Mouse (Mus musculus) natural killer cell, adult 2 months (primary cell): Measurements from ENCODE around the gene Gm17402.

Experiments used
- DNase-seq, 2 experiments: peaks; one replicate each; pipeline ENCODE4 v3.0.0; 2022; ENCODE audit warnings: low spot score in 2 of 2

Gm17402 gene

DNA sequence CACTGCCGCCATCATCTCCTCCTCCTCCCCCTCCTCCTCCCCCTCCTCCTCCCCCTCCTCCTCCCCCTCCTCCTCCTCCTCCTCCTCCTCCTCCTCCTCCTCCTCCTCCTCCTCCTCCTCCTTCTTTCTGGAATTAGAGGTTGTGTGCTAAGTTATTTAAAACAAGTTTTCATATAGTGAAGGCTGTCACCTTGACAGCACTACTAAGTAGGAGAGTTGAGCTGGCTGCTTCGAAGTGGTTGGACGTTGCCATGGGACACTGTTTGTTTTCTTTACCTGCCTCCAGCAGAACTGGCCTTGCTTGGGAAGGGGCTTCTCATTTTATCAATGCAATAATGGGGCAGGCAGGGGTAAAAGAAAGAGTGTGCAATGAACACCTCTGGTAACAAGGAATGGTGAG, at the start of gene Gm17402:
Gene Gm17402, minus strand, starts transcription at position 101 of the 400 bp plus-strand sequence.
- no peak for DNase-seq

DNA sequence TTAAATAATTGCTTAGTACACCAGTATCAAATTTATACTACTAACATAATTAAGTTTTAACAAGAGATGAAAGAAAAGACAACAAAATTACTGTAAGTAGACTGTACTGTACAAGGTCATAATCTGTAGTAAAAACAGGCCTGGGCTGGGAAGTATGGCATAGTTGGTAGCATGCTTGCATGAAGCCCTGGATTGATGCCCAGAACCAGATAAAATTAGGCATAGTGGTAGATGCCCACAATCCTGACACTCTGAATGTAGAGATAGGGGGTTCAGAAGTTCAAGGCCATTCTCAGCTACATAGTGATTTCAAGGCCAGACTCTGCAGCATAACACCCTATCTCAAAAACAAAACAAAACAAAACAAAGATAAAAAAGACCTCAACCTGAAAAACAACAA, 3.3 kb upstream of the Gm17402 start:
- DNase-seq, result no peak

DNA sequence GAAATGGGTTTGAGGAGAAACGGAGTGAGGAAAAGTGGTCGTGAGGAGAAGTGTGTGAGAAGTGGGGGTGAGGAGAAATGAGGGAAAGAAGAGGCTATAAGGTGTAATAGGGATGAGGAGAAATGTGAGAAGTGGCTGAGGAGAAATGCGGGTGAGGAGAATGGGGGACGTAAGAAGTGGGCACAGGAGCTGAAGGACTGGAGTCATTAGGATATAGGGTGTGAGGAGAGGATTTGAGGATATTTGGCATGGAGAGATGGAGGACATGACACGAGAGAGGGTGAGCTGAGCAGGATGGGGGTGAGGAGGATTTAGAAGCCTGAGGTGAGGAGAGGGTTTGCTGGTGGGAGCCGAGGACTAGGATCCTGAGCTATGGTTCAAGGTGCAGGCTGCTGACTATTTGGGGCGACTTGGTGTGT, 594 bp downstream of the Gm17402 start:
- no peak for DNase-seq

DNA sequence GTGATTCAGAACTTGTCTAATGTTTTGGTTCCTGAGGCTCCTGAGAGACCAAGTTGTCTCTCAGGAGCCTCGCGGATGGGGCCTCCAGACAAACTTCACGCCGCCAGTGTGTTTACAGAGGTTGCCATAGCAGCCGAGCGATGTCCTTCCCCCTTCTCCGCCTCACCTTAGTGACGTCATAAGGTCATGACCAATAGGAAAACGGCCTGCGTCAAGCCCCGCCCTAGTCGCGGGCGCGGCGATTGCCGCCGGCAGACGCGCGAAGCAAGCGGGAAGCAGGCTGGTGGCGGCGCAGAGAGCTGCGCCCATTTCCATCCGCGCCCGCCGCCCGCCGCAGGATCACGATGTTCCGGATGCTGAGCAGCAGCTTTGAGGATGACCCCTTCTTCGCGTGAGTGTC, 1.1 kb downstream of the Gm17402 start, which contains the start of gene Mlf1:
Gene Mlf1, plus strand, starts transcription at position 226 of the 400 bp plus-strand sequence.
- peak; percentile 88 for DNase-seq

DNA sequence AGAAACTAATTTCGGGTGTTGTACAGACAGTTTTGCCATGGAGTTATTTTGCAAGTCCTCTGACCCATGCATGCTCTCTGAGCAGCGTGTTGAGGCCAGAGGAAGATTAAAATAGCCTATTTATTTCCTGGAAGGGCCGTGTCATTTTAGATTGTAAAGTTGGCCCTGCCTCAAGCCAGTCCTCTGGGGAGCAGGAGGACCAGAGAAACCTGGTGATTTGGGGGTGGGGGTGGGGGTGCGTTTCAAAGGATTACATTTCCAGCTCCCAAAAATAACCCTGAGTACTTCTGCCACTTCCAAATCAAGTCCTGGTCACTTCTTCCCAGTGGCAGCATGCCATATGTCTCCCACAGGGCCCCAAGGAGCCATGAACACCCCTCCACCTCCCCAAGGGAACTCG, 2.2 kb downstream of the Gm17402 start:
- DNase-seq, result no peak

DNA sequence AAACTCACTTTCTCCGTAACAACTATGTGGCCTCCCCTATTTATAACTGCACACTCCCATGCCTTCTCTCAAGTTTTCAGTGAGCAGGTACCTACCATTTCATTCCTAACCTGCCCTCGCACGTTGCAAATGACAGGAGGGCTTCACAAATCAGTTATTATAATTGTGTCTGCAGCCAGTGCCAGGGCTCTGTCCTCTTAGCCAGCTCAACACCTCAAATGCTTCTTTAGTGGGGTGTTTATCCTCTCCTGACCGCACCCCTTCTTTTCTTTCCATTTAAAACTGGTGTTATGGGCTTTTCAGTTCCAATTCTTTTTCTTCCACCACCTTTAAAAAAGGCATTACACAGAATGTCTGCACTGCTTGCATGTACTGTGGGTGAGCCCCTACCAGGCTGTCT, 2.8 kb downstream of the Gm17402 start:
- no peak for DNase-seq

DNA sequence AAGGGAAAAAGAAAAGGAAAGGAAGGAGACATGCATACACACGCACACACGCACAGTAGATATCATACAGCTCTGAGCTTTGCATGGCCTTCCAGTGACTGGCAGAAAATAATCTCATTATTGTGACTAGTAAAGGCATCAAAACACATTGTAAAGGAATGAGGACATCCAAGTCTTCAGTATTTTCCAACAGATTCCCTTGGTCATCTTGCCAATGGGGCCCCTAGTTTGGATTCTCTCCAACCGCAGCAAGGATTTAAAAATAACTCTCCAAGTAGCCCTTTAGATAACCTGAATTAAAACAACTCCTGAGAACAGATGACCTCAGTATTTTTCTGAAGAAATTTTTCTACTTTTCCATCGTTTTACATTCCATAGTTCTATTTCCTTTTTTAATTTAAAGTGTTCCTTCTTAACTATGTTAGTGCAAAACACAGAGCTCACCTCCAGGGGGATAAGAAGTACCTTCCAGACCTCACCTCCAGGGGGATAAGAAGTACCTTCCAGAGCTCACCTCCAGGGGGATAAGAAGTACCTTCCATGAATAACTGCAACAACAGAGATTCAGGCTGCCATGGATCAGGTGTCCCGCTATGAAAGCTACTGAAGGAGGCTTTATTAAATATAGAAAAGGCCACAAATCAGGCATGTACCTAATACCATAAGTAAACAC, 5.4 kb downstream of the Gm17402 start:
- no peak for DNase-seq

DNA sequence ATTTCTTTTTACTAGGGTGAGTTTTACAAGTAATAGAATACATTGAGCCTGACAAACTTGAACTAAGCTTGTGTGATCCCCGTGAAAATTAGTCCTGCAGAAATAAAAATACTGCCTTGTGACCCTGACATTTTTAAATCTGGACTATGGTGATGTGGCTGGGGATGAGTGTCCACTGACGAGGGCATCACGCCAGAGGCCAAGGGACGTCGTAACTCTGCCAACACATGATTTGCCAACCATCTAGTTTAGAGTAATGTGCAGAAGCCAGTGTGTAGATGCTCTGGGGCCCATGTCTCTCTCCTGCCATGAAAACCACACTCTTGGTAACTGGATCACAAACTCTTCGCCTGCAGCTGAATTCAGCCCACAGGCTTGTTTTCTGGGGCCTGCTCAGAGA, 7.5 kb downstream of the Gm17402 start:
- DNase-seq, result no peak

DNA sequence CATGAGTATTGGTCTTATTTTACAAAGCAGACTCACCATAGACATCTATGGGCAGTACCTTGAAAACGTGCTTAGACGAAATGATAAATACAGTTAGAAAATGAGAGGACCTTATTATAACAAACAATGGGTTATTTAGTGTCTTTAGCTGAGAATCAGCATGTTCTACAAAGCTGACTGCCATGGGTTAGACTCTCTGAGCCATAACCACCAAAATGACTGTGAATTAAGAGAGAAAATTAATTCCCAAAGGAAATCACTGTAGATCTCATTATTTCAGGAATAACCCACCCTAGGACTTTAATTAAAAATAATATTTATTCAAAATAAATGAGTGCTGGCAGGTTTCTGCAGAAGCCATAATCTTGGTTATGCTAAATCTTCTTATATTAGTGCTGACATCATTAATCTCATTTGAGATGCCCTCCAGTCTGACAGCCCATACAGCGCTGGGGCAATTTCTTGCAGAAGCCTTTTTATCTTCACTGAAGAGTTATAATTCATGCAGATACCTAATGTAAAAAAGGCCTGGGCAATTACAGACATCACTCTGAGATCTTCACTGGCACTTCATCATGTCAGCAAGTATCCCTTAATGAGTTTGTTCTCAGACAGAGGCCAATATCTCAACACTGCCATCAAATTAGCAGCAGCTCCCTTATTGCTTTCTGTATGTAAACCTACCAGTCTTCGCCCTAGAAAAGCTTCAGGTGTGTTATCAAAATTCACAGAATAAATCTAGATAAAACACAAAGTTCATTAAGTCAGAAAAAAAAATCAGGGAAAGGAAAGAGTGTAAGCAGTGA, 8.7 kb downstream of the Gm17402 start:
- DNase-seq, result no peak

DNA sequence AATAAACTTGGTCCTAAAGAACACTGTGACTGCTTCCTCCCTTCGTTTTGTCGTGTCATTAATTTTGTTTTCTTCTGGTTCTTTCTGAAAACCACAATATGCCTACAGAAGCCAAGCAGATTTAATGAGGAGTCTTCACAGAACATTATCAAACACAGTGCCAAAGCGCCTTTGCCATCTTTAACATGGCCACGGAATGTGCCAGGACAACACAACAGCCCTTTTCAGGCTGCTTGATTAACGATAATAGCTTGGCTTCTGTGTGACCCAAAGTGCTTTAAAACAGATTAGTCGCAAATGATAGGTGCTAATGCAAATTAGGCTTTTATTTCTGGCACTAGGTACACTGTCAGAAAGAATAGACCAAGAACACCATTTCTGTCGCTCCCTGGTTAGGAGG, 16.6 kb downstream of the Gm17402 start:
- DNase-seq, result no peak

DNA sequence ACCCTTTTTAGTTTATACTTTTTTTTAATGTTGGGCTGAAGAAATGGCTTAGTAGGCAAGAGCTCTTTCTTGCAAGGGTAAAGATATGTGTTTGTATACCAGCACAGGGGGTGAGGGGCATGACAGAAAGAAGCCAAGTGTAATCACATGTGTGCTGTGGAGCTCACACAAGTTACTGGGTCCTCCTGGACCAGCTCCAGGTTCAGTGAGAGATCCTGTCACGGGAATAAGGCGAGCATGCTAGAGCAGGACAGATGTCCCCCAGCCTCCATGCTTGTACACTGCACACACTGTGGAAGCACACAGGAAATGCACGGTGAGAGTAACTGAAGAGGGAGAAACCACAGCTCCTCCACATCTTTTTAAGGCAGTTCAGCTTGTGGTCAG, 22.2 kb downstream of the Gm17402 start:
- DNase-seq, result no peak

DNA sequence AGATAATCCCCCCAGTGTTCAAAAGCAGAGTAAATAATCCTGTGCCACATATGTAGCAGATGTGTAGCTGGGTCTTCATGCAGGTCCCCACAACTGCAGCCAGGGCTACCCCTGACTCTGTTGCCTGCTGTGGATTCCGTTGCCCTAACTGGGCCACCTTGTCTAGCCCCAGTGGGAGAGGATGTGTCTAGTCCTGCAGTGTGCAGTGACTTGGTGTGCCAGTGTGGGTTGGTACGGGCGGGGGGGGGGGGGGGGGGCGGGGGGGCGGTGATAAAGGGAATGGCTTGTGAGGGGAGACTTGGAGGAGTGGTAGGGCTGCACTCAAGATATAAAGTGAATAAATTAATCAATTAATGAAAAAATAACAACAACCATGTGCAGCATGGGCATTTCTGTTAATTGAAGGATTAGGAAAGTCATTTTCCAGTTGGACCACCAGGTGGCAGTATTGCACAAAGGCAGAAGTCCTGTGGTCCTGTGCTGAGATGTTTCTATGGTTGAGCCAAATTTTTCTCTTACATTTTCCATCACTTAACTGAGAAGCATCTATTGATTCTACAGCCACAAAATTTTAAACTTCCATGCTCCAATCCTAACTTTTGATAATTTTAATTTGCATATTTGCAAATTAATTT, 22.7 kb downstream of the Gm17402 start:
- DNase-seq, result peak; percentile 16 to 19

DNA sequence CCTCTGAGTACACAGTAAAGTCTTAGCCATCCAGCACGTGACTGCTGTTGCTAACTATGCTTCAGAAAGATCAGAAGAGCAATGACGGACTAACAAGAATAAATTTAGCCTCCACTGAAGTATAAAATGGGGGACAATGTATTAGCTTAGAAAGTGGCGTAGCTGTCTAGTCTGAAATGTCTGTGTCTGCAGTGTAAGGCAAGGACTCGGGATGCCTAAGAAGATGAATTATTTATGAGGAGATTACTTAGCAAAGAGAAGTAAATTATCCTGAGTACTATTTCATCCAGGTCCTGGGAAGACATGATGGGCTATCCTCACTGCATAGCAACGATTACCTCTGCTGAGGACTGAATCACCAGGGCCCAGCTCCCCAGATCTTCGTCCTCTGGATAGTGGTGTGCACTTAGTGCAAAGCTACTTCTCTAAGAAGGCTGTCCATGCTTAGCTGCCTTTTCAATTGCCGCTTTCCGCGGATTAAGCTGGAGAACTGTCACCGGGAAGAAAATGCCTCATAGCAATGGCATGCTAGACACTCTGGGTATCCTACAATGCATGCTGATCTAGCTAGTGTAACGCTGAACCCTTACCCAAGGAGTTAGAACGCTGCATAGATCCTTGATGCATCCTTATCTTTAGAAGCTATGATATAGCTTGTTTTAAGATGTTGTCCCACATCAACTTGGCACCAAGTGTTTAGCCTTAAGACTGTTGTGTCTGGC, 23.4 kb downstream of the Gm17402 start:
- no peak for DNase-seq

DNA sequence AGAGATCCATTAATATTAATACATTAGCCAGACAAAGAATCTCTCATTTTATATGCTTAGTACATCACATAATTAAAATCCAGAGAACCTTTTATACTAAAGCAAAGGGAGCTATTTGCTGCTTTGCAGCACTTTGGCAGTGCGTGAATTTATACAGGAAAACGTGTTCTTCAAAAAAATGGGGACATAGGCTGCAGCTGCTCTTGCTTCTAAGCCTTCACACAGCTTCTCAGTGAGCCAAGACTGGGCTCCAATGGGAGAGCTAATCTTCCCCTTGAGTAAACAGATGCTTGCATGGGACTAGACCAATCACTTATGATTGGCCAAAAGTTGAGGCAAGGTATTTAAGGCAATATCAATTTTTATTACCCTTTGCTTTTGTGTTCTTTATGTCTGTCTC, 28.3 kb downstream of the Gm17402 start:
- DNase-seq, result no peak

DNA sequence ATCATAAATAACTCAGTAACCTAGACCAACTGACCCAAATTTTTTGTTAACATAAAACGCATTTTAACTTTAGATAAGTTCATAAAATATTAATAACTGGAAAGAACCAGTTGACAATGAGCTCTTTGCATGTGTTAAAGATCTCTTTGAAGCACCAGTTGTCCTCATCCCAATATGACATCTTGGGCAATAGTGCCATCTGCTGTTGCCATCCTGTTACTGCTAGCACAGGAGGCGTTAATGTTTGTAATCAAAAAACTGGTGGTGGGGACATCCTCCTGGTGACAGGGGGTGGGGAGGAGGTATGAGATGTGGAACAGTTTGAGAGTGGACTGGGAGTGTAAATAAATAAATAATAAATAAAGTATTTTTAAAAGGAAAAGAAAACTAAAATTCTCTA, 30.4 kb downstream of the Gm17402 start:
- peak; percentile 18 to 32 for DNase-seq

DNA sequence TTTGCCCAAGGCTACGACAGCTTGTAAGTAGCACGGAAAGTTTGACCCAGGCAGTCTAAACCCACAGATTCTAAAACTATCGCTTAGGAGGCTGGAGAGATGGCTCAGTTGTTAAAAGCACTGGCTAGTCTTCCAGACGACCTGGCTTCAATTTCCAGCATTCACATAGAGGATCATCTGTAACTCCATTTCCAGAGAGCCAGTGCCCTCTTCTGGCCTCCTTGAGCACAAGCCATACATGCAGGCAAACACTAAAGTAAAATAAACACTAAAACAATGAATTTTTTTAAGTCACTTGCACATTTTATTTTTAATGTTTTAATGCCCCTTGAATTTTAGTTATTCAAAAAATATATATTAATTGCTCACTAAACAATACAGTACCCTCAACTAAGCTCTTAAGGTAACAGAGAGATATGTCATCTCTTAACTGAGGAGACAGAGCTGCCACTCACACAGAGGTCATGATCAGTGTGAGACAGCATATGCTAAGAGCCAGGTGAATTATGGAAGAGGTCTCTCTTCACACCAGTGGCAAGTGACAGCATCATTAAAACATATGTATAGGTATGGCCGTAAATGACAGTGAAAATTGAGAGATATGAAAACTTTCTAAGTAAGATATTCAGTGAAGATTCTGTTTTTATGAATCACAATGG, 31.8 kb downstream of the Gm17402 start:
- DNase-seq, result no peak

DNA sequence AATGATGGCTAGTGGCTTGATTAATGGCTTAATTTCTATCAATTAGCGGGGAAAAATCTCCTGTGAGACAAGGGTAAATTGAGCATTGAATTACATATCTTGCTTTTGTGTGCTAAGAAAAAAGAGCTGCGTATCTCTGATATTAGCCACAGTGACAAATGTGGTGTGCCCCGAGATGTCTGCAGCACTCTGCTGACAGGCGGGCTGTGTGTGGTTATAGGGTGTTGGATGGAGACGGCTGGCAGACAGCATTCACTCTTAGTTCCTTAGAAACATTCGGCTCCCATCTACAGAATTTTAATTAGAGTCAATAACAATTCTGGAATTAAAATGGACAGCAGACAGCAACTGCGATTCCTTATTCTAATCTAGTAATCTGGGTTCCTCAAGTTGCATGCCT, 34.0 kb downstream of the Gm17402 start:
- no peak for DNase-seq

DNA sequence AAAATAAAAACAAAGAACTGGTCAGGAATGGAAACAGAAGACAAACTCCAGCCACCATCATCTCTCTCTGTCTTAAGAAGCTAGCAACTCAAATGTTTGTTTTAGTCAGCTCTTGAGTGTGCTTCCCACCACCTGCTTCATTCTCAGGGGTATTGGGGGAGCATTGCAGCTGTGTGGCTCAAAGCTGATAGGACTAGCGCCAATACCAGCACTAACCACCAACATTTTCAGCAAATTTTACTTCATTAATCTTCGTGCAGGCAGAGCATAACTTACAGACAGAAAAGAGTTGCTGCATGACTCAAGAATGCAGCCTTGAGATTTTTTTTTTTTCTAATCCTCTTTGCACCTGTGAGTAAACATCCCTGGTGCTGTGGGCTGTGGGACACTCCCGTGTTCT, 35.4 kb downstream of the Gm17402 start:
- DNase-seq, result no peak

DNA sequence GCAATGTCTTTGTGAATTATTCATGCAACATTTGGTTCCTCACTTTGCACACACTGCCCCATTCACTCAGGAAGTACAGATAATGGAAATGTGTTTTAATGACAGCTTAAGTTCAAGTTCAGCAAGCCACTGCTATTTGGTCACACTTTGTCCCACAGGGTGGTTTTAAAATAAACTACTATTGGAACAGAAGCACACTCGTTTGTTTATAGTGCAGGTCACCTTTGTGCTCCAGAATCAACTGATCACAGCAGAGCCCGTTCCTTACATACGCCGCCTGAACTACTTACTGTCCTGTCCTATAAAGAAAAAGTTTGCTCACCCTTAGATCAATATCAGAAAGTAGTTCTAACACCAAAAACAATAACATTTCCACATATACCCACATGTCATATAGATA, 52.5 kb downstream of the Gm17402 start:
- DNase-seq, result no peak
